Mouse (Mus musculus) lung, embryonic 14.5 days (tissue): ENCODE results near the gene Ets1. TPM values are rescaled to one million over a fixed set of nuclear protein-coding genes. Genes with fewer than 3 reads are reported as not detected.
A peak's percentile ranks its signal among the peaks of the same experiment; 100 is the strongest.

Experiments used
- ATAC-seq: fragments of 200-750 bp; cut with Nextera tagmentation; 2 replicates; pipeline ENCODE4 v1.8.0; 2017; ENCODE audit warnings: mild to moderate bottlenecking, moderate TSS enrichment, moderate library complexity; ENCODE audit not compliant: insufficient read depth
- DNase-seq: peaks from one replicate; pipeline ENCODE4 v3.0.0-alpha.2; 2015
- H3K27ac ChIP-seq: fragments of 300-500 bp; sonication (generic); 2 replicates; pipeline ENCODE4 v1.5.1; 2014; ENCODE audit warnings: low read depth, mild to moderate bottlenecking, moderate library complexity
- H3K27me3 ChIP-seq: fragments of 300-500 bp; sonication (generic); 2 replicates; pipeline ENCODE4 v1.6.1; 2014; ENCODE audit warnings: low read length, control low read depth; ENCODE audit not compliant: insufficient read depth
- H3K36me3 ChIP-seq: fragments of 300-500 bp; sonication (generic); 2 replicates; pipeline ENCODE4 v1.6.1; 2014; ENCODE audit warnings: control low read depth; ENCODE audit not compliant: insufficient read depth
- H3K4me1 ChIP-seq: fragments of 300-500 bp; sonication (generic); 2 replicates; pipeline ENCODE4 v1.6.1; 2014; ENCODE audit warnings: antibody characterized with exemption, control low read depth; ENCODE audit not compliant: insufficient read depth
- H3K4me2 ChIP-seq: fragments of 300-500 bp; sonication (generic); 2 replicates; pipeline ENCODE4 v1.6.1; 2014; ENCODE audit warnings: mild to moderate bottlenecking
- H3K4me3 ChIP-seq: fragments of 300-500 bp; sonication (generic); 2 replicates; pipeline ENCODE4 v1.5.1; 2014; ENCODE audit warnings: low read depth, low read length
- H3K9ac ChIP-seq: fragments of 300-500 bp; sonication (generic); 2 replicates; pipeline ENCODE4 v1.6.1; 2014
- H3K9me3 ChIP-seq: fragments of 300-500 bp; sonication (generic); 2 replicates; pipeline ENCODE4 v1.6.1; 2016; ENCODE audit warnings: low read depth, low read length, control low read depth
- CTCF ChIP-seq: IDR thresholded peaks from 2 replicates; pipeline ENCODE4 v1.5.1; 2016; ENCODE audit warnings: antibody characterized with exemption, low read depth
- WGBS: fragments of 180-500 bp; shearing (Covaris S2); extraction: QIAGEN DNeasy Blood & Tissue Kit; methylation state at CpG from one replicate; pipeline ENCODE4 v1.1.7; 2014; 5-methylcytosine and 5-hydroxymethylcytosine counted together
- polyA plus RNA-seq: library from polyadenylated mRNA; unstranded; fragments of >200 nt; fragmentation: Nextera tagmentation; extraction: Ambion mirVana; gene quantifications from 2 replicates; pipeline ENCODE4 v1.2.1, GENCODE M21; 2014

The Ets1 gene
- polyA plus RNA-seq, 1 experiment from 2014 or later: 79.2 TPM

GRCm38 (mm10) chr9:32595076-32595820 lies 40.8 kb upstream of the Ets1 start:
- Histone ChIP-seq H3K4me3 (no peak overlapping the region), H3K27ac (no peak overlapping the region), H3K9ac (no peak overlapping the region), H3K4me2 (no peak overlapping the region), H3K36me3 (no peaks in the 10 kb centered on the region), H3K4me1 (0 out of 2 replicates have a peak, but pooled peaks cover 6% of the 10 kb centered on the region), H3K9me3 (no peaks in the 10 kb centered on the region), H3K27me3 (no peaks in the 10 kb centered on the region)
- no peak for TF ChIP-seq CTCF
- ATAC-seq (no peak), DNase-seq (no peak)
- WGBS: 35% methylated on average over 7 of the region's 7 CpGs

GRCm38 (mm10) chr9:32596366-32596765 lies 39.7 kb upstream of the Ets1 start:
- Histone ChIP-seq H3K4me1 (0 out of 2 replicates have a peak, but pooled peaks cover 6% of the 10 kb centered on the region), H3K27me3 (no peaks in the 10 kb centered on the region), H3K36me3 (no peaks in the 10 kb centered on the region), H3K27ac (no peak overlapping the region), H3K9ac (no peak overlapping the region), H3K4me3 (no peak overlapping the region), H3K9me3 (no peaks in the 10 kb centered on the region), H3K4me2 (no peak overlapping the region)
- 65% methylated on average over 8 of the region's 8 CpGs for WGBS
- ATAC-seq: no peak
- no peak for DNase-seq
- no peak for TF ChIP-seq CTCF

- no peaks in the 10 kb centered on the region for H3K36me3 ChIP-seq
Observed at GRCm38 (mm10) chr9:32601953-32602352, 34.1 kb upstream of the Ets1 start.

DNA sequence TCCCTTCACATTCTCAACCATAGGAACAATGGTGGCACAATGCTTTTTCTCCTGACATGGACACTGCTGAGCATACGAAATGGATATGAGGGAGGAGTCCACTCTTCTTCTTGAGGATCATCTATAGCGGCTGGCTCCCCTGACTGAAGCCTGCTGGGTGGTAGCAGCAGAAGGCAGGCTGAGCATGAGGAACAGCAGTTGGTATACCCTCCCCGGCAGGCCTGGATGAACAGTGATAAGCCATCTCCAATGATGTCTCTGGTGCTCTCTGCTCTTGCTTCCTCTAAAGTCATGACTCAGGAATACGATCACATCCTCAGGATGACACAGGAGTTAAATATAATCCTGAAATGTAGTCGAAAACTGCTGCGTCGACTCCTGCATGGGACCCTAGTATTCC lies 32.9 kb upstream of the Ets1 start:
- Histone ChIP-seq H3K4me3 (no peak overlapping the region), H3K36me3 (no peaks in the 10 kb centered on the region), H3K9me3 (no peaks in the 10 kb centered on the region), H3K27ac (no peak overlapping the region), H3K9ac (no peak overlapping the region), H3K4me2 (no peak overlapping the region), H3K4me1 (no peaks in the 10 kb centered on the region), H3K27me3 (no peaks in the 10 kb centered on the region)
- 77% methylated on average over 7 of the region's 7 CpGs for WGBS
- no peak for TF ChIP-seq CTCF
- DNase-seq (no peak), ATAC-seq (no peak)

More at GRCm38 (mm10) chr9:32601953-32602352, 34.1 kb upstream of the Ets1 start:
- H3K4me1 ChIP-seq: no peaks in the 10 kb centered on the region
- 79% methylated on average over 5 of the region's 5 CpGs for WGBS
- no peak for DNase-seq
- H3K4me2 ChIP-seq: no peak overlapping the region
- no peaks in the 10 kb centered on the region for H3K27me3 ChIP-seq
- H3K4me3 ChIP-seq: no peak overlapping the region
- no peak for TF ChIP-seq CTCF
- no peak overlapping the region for H3K27ac ChIP-seq
- H3K9ac ChIP-seq: no peak overlapping the region
- H3K9me3 ChIP-seq: no peaks in the 10 kb centered on the region
- no peak for ATAC-seq

GRCm38 (mm10) chr9:32607218-32607617 lies 28.8 kb upstream of the Ets1 start:
- no peak for TF ChIP-seq CTCF
- DNase-seq (peak; percentile 60), ATAC-seq (peak; percentile 68)
- Histone ChIP-seq H3K9ac (no peak overlapping the region), H3K4me3 (no peak overlapping the region), H3K9me3 (no peaks in the 10 kb centered on the region), H3K4me2 (no peak overlapping the region), H3K27me3 (no peaks in the 10 kb centered on the region), H3K36me3 (no peaks in the 10 kb centered on the region), H3K27ac (0 out of 2 replicates have a peak overlapping the region, but pooled peaks have one; percentile 10), H3K4me1 (no peaks in the 10 kb centered on the region)
- 19% methylated on average over 7 of the region's 7 CpGs for WGBS

DNA sequence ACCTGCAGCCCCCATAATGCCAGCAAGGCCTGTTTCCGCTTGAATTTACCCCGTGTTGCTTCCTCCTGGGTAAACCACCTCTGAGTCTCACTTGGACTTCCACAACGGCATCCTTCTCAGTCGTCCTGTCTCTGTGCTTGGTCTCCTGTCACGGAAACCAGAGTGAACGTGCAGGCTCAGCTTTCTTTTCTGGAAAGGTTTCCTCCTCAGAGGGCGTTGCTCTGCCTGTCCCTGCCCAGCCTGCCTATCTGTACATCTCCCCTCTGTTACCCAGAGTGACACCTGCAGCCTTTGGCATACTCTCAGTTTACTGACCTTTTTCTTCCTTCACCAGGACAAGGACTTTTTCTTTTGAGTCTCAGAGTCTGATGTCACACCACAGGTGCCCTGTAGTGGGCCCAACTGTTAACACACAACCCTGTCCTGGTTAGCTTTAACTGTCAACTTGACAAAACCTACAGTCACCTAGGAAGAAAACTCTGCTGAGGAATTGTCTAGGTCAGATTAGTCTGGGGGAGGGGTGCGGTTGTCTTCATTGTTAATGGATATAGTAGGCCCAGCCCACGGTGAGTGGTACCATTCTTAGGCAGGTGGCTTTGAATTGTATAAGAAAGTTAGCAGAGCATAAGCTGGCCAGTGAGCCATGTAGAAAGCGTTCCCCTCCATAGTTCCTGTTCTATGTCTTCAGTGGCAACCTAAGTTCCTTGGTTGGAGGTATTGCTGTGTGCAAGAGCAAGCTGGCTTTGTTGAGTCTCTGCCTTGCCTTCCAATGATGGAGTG lies 27.0 kb upstream of the Ets1 start:
- no peaks in the 10 kb centered on the region for H3K27me3 ChIP-seq
- 89% methylated on average over 10 of the region's 10 CpGs for WGBS
- no peak for DNase-seq

DNA sequence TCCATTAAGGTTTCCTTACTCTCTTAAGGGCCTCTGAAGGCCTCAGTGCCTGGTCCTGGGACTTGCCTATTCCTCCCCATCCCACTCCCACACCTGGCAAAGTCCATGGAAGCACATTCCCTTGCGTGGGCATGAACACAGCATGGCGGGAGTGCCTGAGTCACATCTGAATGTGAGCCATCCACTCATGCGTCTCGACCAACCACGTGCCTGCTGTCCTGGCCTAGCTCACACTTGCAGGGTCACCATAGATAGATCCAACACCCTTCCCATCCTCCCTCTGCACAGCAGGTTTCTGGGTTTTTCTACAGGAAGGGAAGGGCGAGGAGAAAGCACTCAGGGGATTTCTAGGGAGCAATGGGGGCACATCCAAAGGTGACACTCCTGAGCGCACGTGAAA lies 25.8 kb upstream of the Ets1 start:
- ATAC-seq (no peak), DNase-seq (no peak)
- no peak overlapping the region for H3K4me2 ChIP-seq
- no peak overlapping the region for H3K4me3 ChIP-seq
- H3K9ac ChIP-seq: no peak overlapping the region
- no peak for TF ChIP-seq CTCF
- 87% methylated on average over 8 of the region's 8 CpGs for WGBS
- no peaks in the 10 kb centered on the region for H3K9me3 ChIP-seq
- H3K27me3 ChIP-seq: no peaks in the 10 kb centered on the region
- H3K4me1 ChIP-seq: no peaks in the 10 kb centered on the region
- no peaks in the 10 kb centered on the region for H3K36me3 ChIP-seq
- H3K27ac ChIP-seq: no peak overlapping the region

More for the DNA sequence above, 27.0 kb upstream of the Ets1 start:
- Histone ChIP-seq H3K27ac (no peak overlapping the region), H3K36me3 (no peaks in the 10 kb centered on the region), H3K9me3 (no peaks in the 10 kb centered on the region), H3K9ac (no peak overlapping the region), H3K4me3 (no peak overlapping the region), H3K4me1 (no peaks in the 10 kb centered on the region), H3K4me2 (no peak overlapping the region)
- no peak for ATAC-seq
- no peak for TF ChIP-seq CTCF
